Comparison of ENCODE assay signal across 8 mouse cellular contexts in genomic region chr9:75313138-75313831, GRCm38 (mm10). TPM values are rescaled to one million over a fixed set of nuclear protein-coding genes. Genes with fewer than 3 reads are reported as not detected.
A peak's percentile ranks its signal among the peaks of the same experiment; 100 is the strongest.
DNase-seq lines count a peak whose midpoint lies in the region; ATAC-seq and TF ChIP-seq lines count a peak whose summit lies in the region.

No protein-coding gene starts in this region.

- peak overlapping the region; percentile 78 for H3K4me3 ChIP-seq in left cerebral cortex, adult 2 months
- peak overlapping the region; percentile 59 for H3K4me3 ChIP-seq in hindbrain, embryonic 13.5 days
- peak overlapping the region; percentile 72 for H3K4me3 ChIP-seq in midbrain, embryonic 15.5 days

- H3K4me2 ChIP-seq in hindbrain, embryonic 13.5 days, result peak overlapping the region; percentile 83
- peak overlapping the region; percentile 76 for H3K4me2 ChIP-seq in midbrain, embryonic 15.5 days

- H3K36me3 ChIP-seq in hindbrain, embryonic 13.5 days, result no peaks in the 10 kb centered on the region
- H3K36me3 ChIP-seq in midbrain, embryonic 15.5 days (replicated peaks), result no peaks in the 10 kb centered on the region

- WGBS in hindbrain, embryonic 13.5 days, result 29% methylated on average over 11 of the region's 11 CpGs
- 34% methylated on average over 11 of the region's 11 CpGs for WGBS in midbrain, embryonic 15.5 days

- DNase-seq in left cerebral cortex, adult 2 months (ENCODE audit: extremely low spot score in 1 of 2, low spot score in 2 of 2), result no peak
- no peak for DNase-seq in left cerebral cortex, postnatal 36 days (ENCODE audit: low spot score in 2 of 2)
- DNase-seq in brain, adult 2 months (ENCODE audit: low read depth, low spot score), result peak; percentile 84
- no peak for DNase-seq in lung, adult 18-20 months
- no peak for DNase-seq in lung, postnatal 4 days
- DNase-seq in testis, postnatal 10 days (ENCODE audit: low spot score), result no peak

- H3K27ac ChIP-seq in left cerebral cortex, adult 2 months, result peak overlapping the region; percentile 91
- peak overlapping the region; percentile 93 for H3K27ac ChIP-seq in hindbrain, embryonic 13.5 days
- H3K27ac ChIP-seq in midbrain, embryonic 15.5 days, result peak overlapping the region; percentile 85

- TF ChIP-seq CTCF in left cerebral cortex, adult 2 months (IDR thresholded peaks at IDR 0.05), result no peak

- ATAC-seq in hindbrain, embryonic 13.5 days (ENCODE audit: low FRiP score), result peak; percentile 44
- peak; percentile 40 for ATAC-seq in midbrain, embryonic 15.5 days (replicated peaks)

- intact Hi-C loops in left cerebral cortex, adult 2 months (cut with DNase I), result no loop called here
- intact Hi-C loops in left cerebral cortex, postnatal 36 days (cut with DNase I), result no loop called here

- H3K9ac ChIP-seq in hindbrain, embryonic 13.5 days, result peak overlapping the region; percentile 92
- peak overlapping the region; percentile 82; the same call in 1 of the 2 replicates for H3K9ac ChIP-seq in midbrain, embryonic 15.5 days

- no peaks in the 10 kb centered on the region for H3K9me3 ChIP-seq in hindbrain, embryonic 13.5 days
- H3K9me3 ChIP-seq in midbrain, embryonic 15.5 days, result no peaks in the 10 kb centered on the region

- H3K27me3 ChIP-seq in hindbrain, embryonic 13.5 days, result no peaks in the 10 kb centered on the region
- no peaks in the 10 kb centered on the region for H3K27me3 ChIP-seq in midbrain, embryonic 15.5 days (replicated peaks)

- peaks cover 24% of the 10 kb centered on the region for H3K4me1 ChIP-seq in hindbrain, embryonic 13.5 days (replicated peaks)
- H3K4me1 ChIP-seq in midbrain, embryonic 15.5 days, result peaks cover 22% of the 10 kb centered on the region

RNA-seq across cellular contexts. Expression of gene Gnb5, which starts 7.2 kb away (rescaled TPM):
- total RNA-seq in left cerebral cortex, adult 2 months (2021), result 100 to 1,000 TPM; 143 to 163 TPM
- total RNA-seq in left cerebral cortex, postnatal 36 days (2021), result 100 to 1,000 TPM; 149 to 158 TPM
- polyA plus RNA-seq in hindbrain, embryonic 13.5 days (2015; fragmentation: Nextera tagmentation; extraction: Ambion mirVana), result 58.3 and 60.5 TPM in 2 replicates
- polyA plus RNA-seq in midbrain, embryonic 15.5 days (2015; fragmentation: Nextera tagmentation; extraction: Ambion mirVana), result 65.1 and 69.5 TPM in 2 replicates

RNA-seq across cellular contexts. Expression of gene Bcl2l10, which starts 34.3 kb away (rescaled TPM):
- total RNA-seq in left cerebral cortex, adult 2 months (2021), result not detected
- total RNA-seq in left cerebral cortex, postnatal 36 days (2021), result not detected
- not detected in 2 replicates for polyA plus RNA-seq in hindbrain, embryonic 13.5 days (2015; fragmentation: Nextera tagmentation; extraction: Ambion mirVana)
- not detected in 2 replicates for polyA plus RNA-seq in midbrain, embryonic 15.5 days (2015; fragmentation: Nextera tagmentation; extraction: Ambion mirVana)
